Mouse (Mus musculus): Measurements from ENCODE around the gene Il1b. TPM values are rescaled to one million over a fixed set of nuclear protein-coding genes. Genes with fewer than 3 reads are reported as not detected.

Gene Il1b
- polyA plus RNA-seq, 1 experiment from 2014 or later, result 0.30 TPM

GRCm38 (mm10) chr2:129380211-129380610 lies 9.3 kb upstream of the Il1b start:
- 70% methylated on average over 5 of the region's 5 CpGs for WGBS
- no peak overlapping the region for H3K4me3 ChIP-seq (ENCODE audit: low read length)
- no peaks in the 10 kb centered on the region for H3K27me3 ChIP-seq (ENCODE audit: insufficient read depth, low read length)
- no peaks in the 10 kb centered on the region for H3K4me1 ChIP-seq (ENCODE audit: insufficient read depth, low read length)
- no peak overlapping the region for H3K4me2 ChIP-seq (replicated peaks; ENCODE audit: low read depth, low read length)
- no peak overlapping the region for H3K9ac ChIP-seq (replicated peaks; ENCODE audit: low read length)
- no peaks in the 10 kb centered on the region for H3K9me3 ChIP-seq (ENCODE audit: low read length)
- H3K36me3 ChIP-seq (ENCODE audit: insufficient read depth, low read length), result no peaks in the 10 kb centered on the region
- no peak overlapping the region for H3K27ac ChIP-seq (ENCODE audit: low read length)
- ATAC-seq (ENCODE audit: low FRiP score, low TSS enrichment), result no peak

- H3K9ac ChIP-seq (replicated peaks; ENCODE audit: low read length), result no peak overlapping the region
- H3K36me3 ChIP-seq (ENCODE audit: insufficient read depth, low read length), result no peaks in the 10 kb centered on the region
- no peaks in the 10 kb centered on the region for H3K27me3 ChIP-seq (ENCODE audit: insufficient read depth, low read length)
- no peaks in the 10 kb centered on the region for H3K9me3 ChIP-seq (ENCODE audit: low read length)
- H3K4me2 ChIP-seq (replicated peaks; ENCODE audit: low read depth, low read length), result no peak overlapping the region
- no peak for ATAC-seq (ENCODE audit: low FRiP score, low TSS enrichment)
- H3K27ac ChIP-seq (ENCODE audit: low read length), result no peak overlapping the region
- 83% methylated on average over 4 of the region's 4 CpGs for WGBS
- H3K4me3 ChIP-seq (ENCODE audit: low read length), result no peak overlapping the region
- no peaks in the 10 kb centered on the region for H3K4me1 ChIP-seq (ENCODE audit: insufficient read depth, low read length)
Measured at GRCm38 (mm10) chr2:129373307-129373706, 2.4 kb upstream of the Il1b start.

- H3K9me3 ChIP-seq (ENCODE audit: low read length), result no peaks in the 10 kb centered on the region
- 69% methylated on average over 3 of the region's 3 CpGs for WGBS
- H3K27me3 ChIP-seq (ENCODE audit: insufficient read depth, low read length), result no peaks in the 10 kb centered on the region
- no peak for ATAC-seq (ENCODE audit: low FRiP score, low TSS enrichment)
- no peaks in the 10 kb centered on the region for H3K36me3 ChIP-seq (ENCODE audit: insufficient read depth, low read length)
- no peak overlapping the region for H3K4me3 ChIP-seq (ENCODE audit: low read length)
- H3K9ac ChIP-seq (replicated peaks; ENCODE audit: low read length), result no peak overlapping the region
- H3K27ac ChIP-seq (ENCODE audit: low read length), result no peak overlapping the region
- no peaks in the 10 kb centered on the region for H3K4me1 ChIP-seq (ENCODE audit: insufficient read depth, low read length)
- H3K4me2 ChIP-seq (replicated peaks; ENCODE audit: low read depth, low read length), result no peak overlapping the region
Measured at GRCm38 (mm10) chr2:129369615-129370014, 1.3 kb downstream of the Il1b start.

- no peak overlapping the region for H3K4me3 ChIP-seq (ENCODE audit: low read length)
- H3K27ac ChIP-seq (ENCODE audit: low read length), result no peak overlapping the region
- ATAC-seq (ENCODE audit: low FRiP score, low TSS enrichment), result no peak
- H3K27me3 ChIP-seq (ENCODE audit: insufficient read depth, low read length), result no peaks in the 10 kb centered on the region
- no peaks in the 10 kb centered on the region for H3K4me1 ChIP-seq (ENCODE audit: insufficient read depth, low read length)
- H3K9ac ChIP-seq (replicated peaks; ENCODE audit: low read length), result no peak overlapping the region
- no peaks in the 10 kb centered on the region for H3K9me3 ChIP-seq (ENCODE audit: low read length)
- 89% methylated on average over 5 of the region's 5 CpGs for WGBS
- no peaks in the 10 kb centered on the region for H3K36me3 ChIP-seq (ENCODE audit: insufficient read depth, low read length)
- H3K4me2 ChIP-seq (replicated peaks; ENCODE audit: low read depth, low read length), result no peak overlapping the region
Measured at GRCm38 (mm10) chr2:129368795-129369194, 2.1 kb downstream of the Il1b start.

- Histone ChIP-seq H3K36me3 (ENCODE audit: insufficient read depth, low read length) (no peaks in the 10 kb centered on the region), H3K27me3 (ENCODE audit: insufficient read depth, low read length) (no peaks in the 10 kb centered on the region), H3K4me3 (ENCODE audit: low read length) (no peak overlapping the region), H3K9ac (replicated peaks; ENCODE audit: low read length) (no peak overlapping the region), H3K4me1 (ENCODE audit: insufficient read depth, low read length) (no peaks in the 10 kb centered on the region), H3K4me2 (replicated peaks; ENCODE audit: low read depth, low read length) (no peak overlapping the region), H3K27ac (ENCODE audit: low read length) (no peak overlapping the region), H3K9me3 (ENCODE audit: low read length) (no peaks in the 10 kb centered on the region)
- ATAC-seq (ENCODE audit: low FRiP score, low TSS enrichment), result no peak
- WGBS, result 81% methylated on average over 2 of the region's 2 CpGs
Measured at GRCm38 (mm10) chr2:129368106-129368505, 2.8 kb downstream of the Il1b start.

- no peak overlapping the region for H3K9ac ChIP-seq (replicated peaks; ENCODE audit: low read length)
Measured at GRCm38 (mm10) chr2:129367246-129367645, 3.7 kb downstream of the Il1b start.

GRCm38 (mm10) chr2:129360975-129361560 lies 9.9 kb downstream of the Il1b start:
- Histone ChIP-seq H3K4me2 (replicated peaks; ENCODE audit: low read depth, low read length) (no peak overlapping the region), H3K9ac (replicated peaks; ENCODE audit: low read length) (no peak overlapping the region), H3K27ac (ENCODE audit: low read length) (no peak overlapping the region), H3K9me3 (ENCODE audit: low read length) (no peaks in the 10 kb centered on the region), H3K27me3 (ENCODE audit: insufficient read depth, low read length) (no peaks in the 10 kb centered on the region), H3K4me3 (ENCODE audit: low read length) (no peak overlapping the region), H3K36me3 (ENCODE audit: insufficient read depth, low read length) (no peaks in the 10 kb centered on the region), H3K4me1 (ENCODE audit: insufficient read depth, low read length) (no peaks in the 10 kb centered on the region)
- ATAC-seq (ENCODE audit: low FRiP score, low TSS enrichment), result no peak
- 73% methylated on average over 3 of the region's 3 CpGs for WGBS

More at GRCm38 (mm10) chr2:129367246-129367645, 3.7 kb downstream of the Il1b start:
- ATAC-seq (ENCODE audit: low FRiP score, low TSS enrichment), result no peak
- Histone ChIP-seq H3K4me1 (ENCODE audit: insufficient read depth, low read length) (no peaks in the 10 kb centered on the region), H3K4me3 (ENCODE audit: low read length) (no peak overlapping the region), H3K27me3 (ENCODE audit: insufficient read depth, low read length) (no peaks in the 10 kb centered on the region), H3K36me3 (ENCODE audit: insufficient read depth, low read length) (no peaks in the 10 kb centered on the region), H3K4me2 (replicated peaks; ENCODE audit: low read depth, low read length) (no peak overlapping the region), H3K9me3 (ENCODE audit: low read length) (no peaks in the 10 kb centered on the region), H3K27ac (ENCODE audit: low read length) (no peak overlapping the region)
- WGBS, result 74% methylated on average over 5 of the region's 5 CpGs

- H3K4me1 ChIP-seq (ENCODE audit: insufficient read depth, low read length), result no peaks in the 10 kb centered on the region
- no peak overlapping the region for H3K4me2 ChIP-seq (replicated peaks; ENCODE audit: low read depth, low read length)
- H3K27ac ChIP-seq (ENCODE audit: low read length), result no peak overlapping the region
- ATAC-seq (ENCODE audit: low FRiP score, low TSS enrichment), result no peak
- no peak overlapping the region for H3K4me3 ChIP-seq (ENCODE audit: low read length)
- WGBS, result 87% methylated on average over 10 of the region's 10 CpGs
- no peaks in the 10 kb centered on the region for H3K9me3 ChIP-seq (ENCODE audit: low read length)
- H3K36me3 ChIP-seq (ENCODE audit: insufficient read depth, low read length), result no peaks in the 10 kb centered on the region
- H3K27me3 ChIP-seq (ENCODE audit: insufficient read depth, low read length), result no peaks in the 10 kb centered on the region
- no peak overlapping the region for H3K9ac ChIP-seq (replicated peaks; ENCODE audit: low read length)
Measured at GRCm38 (mm10) chr2:129360197-129360596, 10.7 kb downstream of the Il1b start.

- Histone ChIP-seq H3K4me3 (ENCODE audit: low read length) (no peak overlapping the region), H3K4me1 (ENCODE audit: insufficient read depth, low read length) (no peaks in the 10 kb centered on the region), H3K27ac (ENCODE audit: low read length) (no peak overlapping the region), H3K4me2 (replicated peaks; ENCODE audit: low read depth, low read length) (no peak overlapping the region), H3K9ac (replicated peaks; ENCODE audit: low read length) (no peak overlapping the region), H3K9me3 (ENCODE audit: low read length) (peaks cover 8% of the 10 kb centered on the region; the same call in 1 of the 2 replicates), H3K27me3 (ENCODE audit: insufficient read depth, low read length) (no peaks in the 10 kb centered on the region), H3K36me3 (ENCODE audit: insufficient read depth, low read length) (no peaks in the 10 kb centered on the region)
- 77% methylated on average over 6 of the region's 6 CpGs for WGBS
- no peak for ATAC-seq (ENCODE audit: low FRiP score, low TSS enrichment)
Measured at GRCm38 (mm10) chr2:129338138-129338621, 32.8 kb downstream of the Il1b start.

- Histone ChIP-seq H3K27me3 (ENCODE audit: insufficient read depth, low read length) (no peaks in the 10 kb centered on the region), H3K9me3 (ENCODE audit: low read length) (no peaks in the 10 kb centered on the region), H3K4me1 (ENCODE audit: insufficient read depth, low read length) (0 out of 2 replicates have a peak, but pooled peaks cover 4% of the 10 kb centered on the region), H3K4me3 (ENCODE audit: low read length) (no peak overlapping the region), H3K27ac (ENCODE audit: low read length) (no peak overlapping the region), H3K4me2 (replicated peaks; ENCODE audit: low read depth, low read length) (no peak overlapping the region), H3K9ac (replicated peaks; ENCODE audit: low read length) (no peak overlapping the region), H3K36me3 (ENCODE audit: insufficient read depth, low read length) (no peaks in the 10 kb centered on the region)
- 63% methylated on average over 4 of the region's 4 CpGs for WGBS
- ATAC-seq (ENCODE audit: low FRiP score, low TSS enrichment), result no peak
Measured at GRCm38 (mm10) chr2:129333471-129333870, 37.5 kb downstream of the Il1b start.

Measured in kidney, embryonic 16.5 days (tissue).